Mouse (Mus musculus) limb, embryonic 12.5 days (tissue): ENCODE data around the gene Vtn. TPM values are rescaled to one million over a fixed set of nuclear protein-coding genes. Genes with fewer than 3 reads are reported as not detected.

Experiments used
- ATAC-seq: fragments of 200-750 bp; cut with Nextera tagmentation; 2 replicates; pipeline ENCODE4 v1.8.0; 2017; ENCODE audit warnings: low read depth, moderate TSS enrichment; ENCODE audit not compliant: insufficient number of reproducible peaks, insufficient read depth, low FRiP score, low TSS enrichment
- H3K27ac ChIP-seq: fragments of 300-500 bp; sonication (generic); 2 replicates; pipeline ENCODE4 v1.5.1; 2016; ENCODE audit warnings: mild to moderate bottlenecking, moderate library complexity
- H3K27me3 ChIP-seq: fragments of 300-500 bp; sonication (generic); 2 replicates; pipeline ENCODE4 v1.6.1; 2016; ENCODE audit warnings: mild to moderate bottlenecking, moderate library complexity
- H3K36me3 ChIP-seq: fragments of 300-500 bp; sonication (generic); 2 replicates; pipeline ENCODE4 v1.6.1; 2016; ENCODE audit warnings: mild to moderate bottlenecking, moderate library complexity
- H3K4me1 ChIP-seq: fragments of 300-500 bp; sonication (generic); replicated peaks from 2 replicates; pipeline ENCODE4 v1.6.1; 2016
- H3K4me2 ChIP-seq: fragments of 300-500 bp; sonication (generic); 2 replicates; pipeline ENCODE4 v1.6.1; 2016; ENCODE audit warnings: mild to moderate bottlenecking, moderate library complexity
- H3K4me3 ChIP-seq: fragments of 300-500 bp; sonication (generic); replicated peaks from 2 replicates; pipeline ENCODE4 v1.5.1; 2016; ENCODE audit warnings: mild to moderate bottlenecking
- H3K9ac ChIP-seq: fragments of 300-500 bp; sonication (generic); replicated peaks from 2 replicates; pipeline ENCODE4 v1.6.1; 2016; ENCODE audit warnings: mild to moderate bottlenecking, moderate library complexity
- H3K9me3 ChIP-seq: fragments of 300-500 bp; sonication (generic); 2 replicates; pipeline ENCODE4 v1.6.1; 2016; ENCODE audit warnings: mild to moderate bottlenecking, moderate library complexity
- WGBS: fragments of 180-500 bp; shearing (Covaris S2); methylation state at CpG from one replicate; pipeline ENCODE4 v1.1.7; 2016; 5-methylcytosine and 5-hydroxymethylcytosine counted together
- polyA plus RNA-seq: library from polyadenylated mRNA; unstranded; fragments of >200 nt; fragmentation: Nextera tagmentation; extraction: Ambion mirVana; gene quantifications from 2 replicates; pipeline ENCODE4 v1.2.1, GENCODE M21; 2016

Gene Vtn
- 0.26 and 0.28 TPM in 2 replicates for polyA plus RNA-seq

GRCm38 (mm10) chr11:78499004-78499403 is at the start of gene Vtn:
Gene Vtn (plus strand): TSS chr11:78499091.
- ATAC-seq: no peak
- H3K4me3 ChIP-seq: peak within 1 kb of the TSS; percentile 57
- no peak within 1 kb of the TSS for H3K9ac ChIP-seq
- H3K9me3 ChIP-seq: no peaks in the 10 kb centered on the region
- H3K4me1 ChIP-seq: peaks cover 13% of the 10 kb centered on the region
- H3K27ac ChIP-seq: peak within 1 kb of the TSS; percentile 5; the same call in 1 of the 2 replicates
- 62% methylated on average over 7 of the region's 7 CpGs for WGBS
- no peaks in the 10 kb centered on the region for H3K36me3 ChIP-seq
- H3K4me2 ChIP-seq: peak within 1 kb of the TSS; percentile 99
- peaks cover 68% of the 10 kb centered on the region for H3K27me3 ChIP-seq

- Histone ChIP-seq H3K9ac (no peak overlapping the region), H3K9me3 (no peaks in the 10 kb centered on the region), H3K4me3 (no peak overlapping the region), H3K27me3 (no peaks in the 10 kb centered on the region; the same call in 1 of the 2 replicates), H3K4me2 (no peak overlapping the region), H3K4me1 (no peaks in the 10 kb centered on the region), H3K27ac (no peak overlapping the region), H3K36me3 (no peaks in the 10 kb centered on the region)
- WGBS: 55% methylated on average over 2 of the region's 2 CpGs
- no peak for ATAC-seq
These were observed 48.6 kb upstream of the Vtn start for GRCm38 (mm10) chr11:78450337-78450736.

GRCm38 (mm10) chr11:78453675-78454074 is 45.2 kb upstream of the Vtn start:
- Histone ChIP-seq H3K4me2 (no peak overlapping the region), H3K27me3 (no peaks in the 10 kb centered on the region), H3K27ac (no peak overlapping the region), H3K4me1 (no peaks in the 10 kb centered on the region), H3K9ac (no peak overlapping the region), H3K36me3 (no peaks in the 10 kb centered on the region), H3K9me3 (no peaks in the 10 kb centered on the region), H3K4me3 (no peak overlapping the region)
- ATAC-seq: no peak
- WGBS: 11% methylated on average over 4 of the region's 4 CpGs

- Histone ChIP-seq H3K36me3 (no peaks in the 10 kb centered on the region), H3K4me1 (no peaks in the 10 kb centered on the region), H3K27me3 (no peaks in the 10 kb centered on the region), H3K4me3 (no peak overlapping the region), H3K4me2 (no peak overlapping the region), H3K9me3 (no peaks in the 10 kb centered on the region), H3K27ac (no peak overlapping the region), H3K9ac (no peak overlapping the region)
- 73% methylated on average over 7 of the region's 7 CpGs for WGBS
- ATAC-seq: no peak
These were observed 44.6 kb upstream of the Vtn start for GRCm38 (mm10) chr11:78454276-78454675.

- 40% methylated on average over 5 of the region's 5 CpGs for WGBS
- Histone ChIP-seq H3K9ac (no peak overlapping the region), H3K4me2 (no peak overlapping the region), H3K27ac (no peak overlapping the region), H3K4me3 (no peak overlapping the region), H3K4me1 (no peaks in the 10 kb centered on the region), H3K27me3 (no peaks in the 10 kb centered on the region), H3K9me3 (no peaks in the 10 kb centered on the region), H3K36me3 (no peaks in the 10 kb centered on the region)
- no peak for ATAC-seq
These were observed 43.6 kb upstream of the Vtn start for GRCm38 (mm10) chr11:78455308-78455707.

- H3K9me3 ChIP-seq: no peaks in the 10 kb centered on the region
- no peak overlapping the region for H3K9ac ChIP-seq
These were observed 40.2 kb upstream of the Vtn start for GRCm38 (mm10) chr11:78458740-78459139.

GRCm38 (mm10) chr11:78461894-78462293 is 37.0 kb upstream of the Vtn start:
- ATAC-seq: no peak

More at GRCm38 (mm10) chr11:78458740-78459139, 40.2 kb upstream of the Vtn start:
- H3K4me2 ChIP-seq: no peak overlapping the region
- 0 out of 2 replicates have a peak, but pooled peaks cover 5% of the 10 kb centered on the region for H3K4me1 ChIP-seq
- no peaks in the 10 kb centered on the region for H3K36me3 ChIP-seq
- ATAC-seq: no peak
- H3K4me3 ChIP-seq: no peak overlapping the region
- no peak overlapping the region for H3K27ac ChIP-seq
- WGBS: 81% methylated on average over 17 of the region's 17 CpGs
- H3K27me3 ChIP-seq: no peaks in the 10 kb centered on the region

GRCm38 (mm10) chr11:78462669-78463068 is 36.2 kb upstream of the Vtn start:
- Histone ChIP-seq H3K27ac (no peak overlapping the region), H3K9me3 (no peaks in the 10 kb centered on the region), H3K9ac (no peak overlapping the region), H3K4me3 (no peak overlapping the region), H3K27me3 (no peaks in the 10 kb centered on the region), H3K4me2 (no peak overlapping the region), H3K4me1 (peaks cover 27% of the 10 kb centered on the region), H3K36me3 (no peaks in the 10 kb centered on the region)
- no peak for ATAC-seq
- WGBS: 72% methylated on average over 5 of the region's 5 CpGs

More at GRCm38 (mm10) chr11:78461894-78462293, 37.0 kb upstream of the Vtn start:
- H3K9me3 ChIP-seq: no peaks in the 10 kb centered on the region
- no peaks in the 10 kb centered on the region for H3K27me3 ChIP-seq
- H3K4me2 ChIP-seq: no peak overlapping the region
- H3K27ac ChIP-seq: no peak overlapping the region
- peaks cover 27% of the 10 kb centered on the region for H3K4me1 ChIP-seq
- no peak overlapping the region for H3K4me3 ChIP-seq
- no peaks in the 10 kb centered on the region for H3K36me3 ChIP-seq
- 75% methylated on average over 1 of the region's 1 CpGs for WGBS
- H3K9ac ChIP-seq: no peak overlapping the region

- no peaks in the 10 kb centered on the region for H3K27me3 ChIP-seq
These were observed 35.4 kb upstream of the Vtn start for GRCm38 (mm10) chr11:78463286-78464036.

GRCm38 (mm10) chr11:78465116-78465515 is 33.8 kb upstream of the Vtn start:
- H3K27ac ChIP-seq: peak overlapping the region; percentile 96; the same call in 1 of the 2 replicates
- ATAC-seq: no peak

More at GRCm38 (mm10) chr11:78463286-78464036, 35.4 kb upstream of the Vtn start:
- Histone ChIP-seq H3K9ac (no peak overlapping the region), H3K4me2 (no peak overlapping the region), H3K27ac (no peak overlapping the region), H3K9me3 (no peaks in the 10 kb centered on the region), H3K4me1 (peaks cover 27% of the 10 kb centered on the region), H3K4me3 (no peak overlapping the region), H3K36me3 (no peaks in the 10 kb centered on the region)
- no peak for ATAC-seq
- WGBS: 58% methylated on average over 13 of the region's 13 CpGs

GRCm38 (mm10) chr11:78465568-78466180 is 33.2 kb upstream of the Vtn start, which contains the start of gene Slc46a1:
Gene Slc46a1 (plus strand): TSS chr11:78465697.
- Histone ChIP-seq H3K27ac (peak within 1 kb of the TSS; percentile 96), H3K9ac (peak within 1 kb of the TSS; percentile 75), H3K27me3 (no peaks in the 10 kb centered on the region), H3K9me3 (no peaks in the 10 kb centered on the region), H3K4me1 (peaks cover 27% of the 10 kb centered on the region), H3K4me3 (peak within 1 kb of the TSS; percentile 68), H3K4me2 (peak within 1 kb of the TSS; percentile 66), H3K36me3 (no peaks in the 10 kb centered on the region)
- peak; percentile 93 for ATAC-seq
- WGBS: under 1% methylated on average over 41 of the region's 41 CpGs

More at GRCm38 (mm10) chr11:78465116-78465515, 33.8 kb upstream of the Vtn start:
- Histone ChIP-seq H3K4me3 (peak overlapping the region; percentile 68), H3K9me3 (no peaks in the 10 kb centered on the region), H3K36me3 (no peaks in the 10 kb centered on the region), H3K9ac (peak overlapping the region; percentile 75), H3K4me2 (peak overlapping the region; percentile 66), H3K4me1 (peaks cover 27% of the 10 kb centered on the region), H3K27me3 (no peaks in the 10 kb centered on the region)
- WGBS: 37% methylated on average over 9 of the region's 9 CpGs
